Mouse (Mus musculus): Measurements from ENCODE around the gene Ppard. TPM values are rescaled to one million over a fixed set of nuclear protein-coding genes. Genes with fewer than 3 reads are reported as not detected.

Gene Ppard
- total RNA-seq, 2 experiments from 2014 or later, result 28.8 to 29.2 TPM

DNA sequence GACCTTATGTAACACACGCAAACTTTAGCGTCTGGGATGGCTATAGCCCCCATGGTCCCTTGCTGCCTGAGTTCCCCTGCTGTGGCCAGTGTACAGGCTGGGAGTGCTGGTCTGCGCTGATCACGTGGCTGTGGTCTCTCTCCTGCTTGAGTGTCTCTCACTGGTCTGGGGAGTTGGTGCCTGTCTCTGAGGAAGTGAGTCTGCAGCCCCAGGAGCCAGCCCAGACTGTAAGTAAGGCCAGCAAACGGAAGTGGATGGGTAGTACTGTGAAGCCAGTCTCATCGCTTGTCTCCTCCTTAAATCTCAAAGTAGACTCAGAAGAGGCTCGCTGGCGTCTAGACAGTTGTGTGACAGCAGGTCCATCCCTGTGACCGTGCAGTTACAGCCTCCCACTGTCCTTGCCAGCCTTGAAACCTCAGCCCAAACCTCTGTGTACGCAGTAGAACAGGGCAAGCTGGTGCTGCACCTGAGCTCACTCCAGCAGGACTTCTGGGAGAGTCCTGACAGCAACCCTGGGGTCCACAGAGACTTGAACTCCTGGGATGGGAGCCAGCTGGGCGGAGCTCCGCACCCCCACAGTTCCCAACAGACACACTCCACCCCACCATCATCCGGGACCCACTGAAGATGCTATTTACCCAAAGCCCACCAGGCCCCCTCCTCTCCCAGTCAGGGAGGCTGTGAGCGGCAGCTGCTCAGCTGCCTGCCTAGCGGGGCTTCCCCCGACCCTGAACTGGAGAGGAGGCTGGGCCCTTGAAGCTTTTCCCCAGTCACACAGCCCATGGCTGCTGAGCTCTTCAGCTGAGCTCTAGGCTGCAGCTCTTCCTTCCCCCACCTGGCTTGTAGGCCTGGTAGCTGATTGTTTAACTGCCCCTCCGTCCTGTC is 62.2 kb downstream of the Ppard start:
- Histone ChIP-seq H3K4me3 (no peak overlapping the region), H3K27ac (peak overlapping the region; percentile 47)
- no peak for TF ChIP-seq CTCF (IDR thresholded peaks at IDR 0.05)
- DNase-seq (ENCODE audit: extremely low spot score in 1 of 2, low spot score in 2 of 2), result no peak
- intact Hi-C loops (cut with DNase I), result no loop called here

- no peak for DNase-seq (ENCODE audit: extremely low spot score in 1 of 2, low spot score in 2 of 2)
- TF ChIP-seq CTCF (IDR thresholded peaks at IDR 0.05), result no peak
- no peak overlapping the region for H3K4me3 ChIP-seq
- intact Hi-C loops (cut with DNase I), result no loop called here
- no peak overlapping the region for H3K27ac ChIP-seq
These were observed 66.4 kb downstream of the Ppard start for GRCm38 (mm10) chr17:28298888-28299287.

- no peak for DNase-seq (ENCODE audit: extremely low spot score in 1 of 2, low spot score in 2 of 2)
- no peak for TF ChIP-seq CTCF (IDR thresholded peaks at IDR 0.05)
- intact Hi-C loops (cut with DNase I), result loop anchor here (10.0 kb wide), 1 partner anchor 215 kb away; the partner anchor contains the start of gene Tcp11
- H3K4me3 ChIP-seq, result no peak overlapping the region
- no peak overlapping the region for H3K27ac ChIP-seq
These were observed 67.3 kb downstream of the Ppard start for GRCm38 (mm10) chr17:28299669-28300320.

GRCm38 (mm10) chr17:28300323-28300722 is 67.8 kb downstream of the Ppard start:
- intact Hi-C loops (cut with DNase I), result loop anchor here (10.0 kb wide), 1 partner anchor 216 kb away; the partner anchor contains the start of gene Tcp11
- H3K4me3 ChIP-seq, result no peak overlapping the region
- H3K27ac ChIP-seq, result no peak overlapping the region
- no peak for DNase-seq (ENCODE audit: extremely low spot score in 1 of 2, low spot score in 2 of 2)
- no peak for TF ChIP-seq CTCF (IDR thresholded peaks at IDR 0.05)

DNA sequence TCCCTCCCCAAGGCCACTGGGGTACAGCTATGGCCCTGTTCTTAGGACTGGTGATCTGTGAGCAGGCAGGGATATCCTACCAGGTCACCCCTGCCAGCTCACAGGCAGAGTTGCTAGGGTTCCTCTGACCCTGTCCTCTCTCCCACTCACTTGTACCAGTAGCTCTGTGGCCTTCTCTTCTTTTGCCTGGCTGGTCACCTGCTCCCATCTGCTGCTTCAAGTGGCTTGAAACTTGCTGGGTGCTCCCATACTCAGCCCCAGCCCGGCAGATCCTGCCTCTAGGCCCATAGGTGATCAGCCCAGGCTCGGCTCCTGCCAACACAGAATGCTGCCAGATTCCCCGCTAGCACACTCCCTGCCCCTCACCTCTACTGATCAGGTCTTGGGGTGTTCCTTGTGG is 68.3 kb downstream of the Ppard start:
- DNase-seq (ENCODE audit: extremely low spot score in 1 of 2, low spot score in 2 of 2), result no peak
- no peak overlapping the region for H3K27ac ChIP-seq
- H3K4me3 ChIP-seq, result no peak overlapping the region
- intact Hi-C loops (cut with DNase I), result loop anchor here (10.0 kb wide), 1 partner anchor 216 kb away; the partner anchor contains the start of gene Tcp11
- no peak for TF ChIP-seq CTCF (IDR thresholded peaks at IDR 0.05)

DNA sequence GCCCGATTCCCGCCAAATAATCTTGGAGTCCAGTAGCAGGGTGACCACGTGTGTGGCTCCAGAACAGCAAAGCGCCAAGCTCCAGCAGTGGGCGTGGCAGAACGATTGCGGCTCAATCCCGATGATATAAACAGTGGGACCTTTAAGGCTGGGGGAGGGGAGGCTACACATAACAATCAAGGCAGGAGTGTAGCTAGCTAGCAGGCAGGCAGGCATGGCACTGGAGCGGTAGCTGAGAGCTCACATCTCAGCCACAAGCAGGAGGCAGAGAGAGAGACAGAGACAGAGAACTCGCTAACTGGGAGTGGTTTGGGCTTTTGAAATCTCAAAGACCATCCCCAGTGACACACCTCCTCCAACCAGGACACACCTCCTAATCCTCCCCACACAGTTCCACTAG is 72.7 kb downstream of the Ppard start:
- Histone ChIP-seq H3K27ac (no peak overlapping the region), H3K4me3 (no peak overlapping the region)
- no peak for DNase-seq (ENCODE audit: extremely low spot score in 1 of 2, low spot score in 2 of 2)
- no peak for TF ChIP-seq CTCF (IDR thresholded peaks at IDR 0.05)
- intact Hi-C loops (cut with DNase I), result loop anchor here (10.0 kb wide), 1 partner anchor 220 kb away; the partner anchor contains the start of gene Tcp11

- H3K27ac ChIP-seq, result peak overlapping the region; percentile 40; the same call in 1 of the 2 replicates
- H3K4me3 ChIP-seq, result no peak overlapping the region
- intact Hi-C loops (cut with DNase I), result loop anchor here (1.0 to 10.0 kb wide), 3 partner anchors 76 to 224 kb away; partner anchors contain the start of genes Ppard and Tcp11
- peak; percentile 81 to 86 for DNase-seq (ENCODE audit: extremely low spot score in 1 of 2, low spot score in 2 of 2)
- TF ChIP-seq CTCF (IDR thresholded peaks at IDR 0.05), result peak; percentile 95
These were observed 76.0 kb downstream of the Ppard start for GRCm38 (mm10) chr17:28308297-28309195.

- no peak overlapping the region for H3K4me3 ChIP-seq
- intact Hi-C loops (cut with DNase I), result no loop called here
- no peak for DNase-seq (ENCODE audit: extremely low spot score in 1 of 2, low spot score in 2 of 2)
- H3K27ac ChIP-seq, result no peak overlapping the region
- no peak; the same call in 1 of the 2 replicates for TF ChIP-seq CTCF (IDR thresholded peaks at IDR 0.05)
These were observed 78.3 kb downstream of the Ppard start for GRCm38 (mm10) chr17:28310831-28311230.

GRCm38 (mm10) chr17:28311366-28312132 is 79.0 kb downstream of the Ppard start:
- no peak overlapping the region for H3K4me3 ChIP-seq
- intact Hi-C loops (cut with DNase I), result no loop called here
- H3K27ac ChIP-seq, result no peak overlapping the region
- no peak for TF ChIP-seq CTCF (IDR thresholded peaks at IDR 0.05)
- DNase-seq (ENCODE audit: extremely low spot score in 1 of 2, low spot score in 2 of 2), result no peak
